Mouse (Mus musculus): ENCODE measurements around the gene Cuta. TPM values are rescaled to one million over a fixed set of nuclear protein-coding genes. Genes with fewer than 3 reads are reported as not detected.
A peak's percentile ranks its signal among the peaks of the same experiment; 100 is the strongest.
"Not testable (repeated sequence)": the region's sequence is repeated elsewhere in the genome, so short reads cannot be mapped to it uniquely, and the experiment has no call there.

Gene Cuta
- polyA plus RNA-seq, 1 experiment from 2014 or later = 138 TPM

- DNase-seq (ENCODE audit: low spot score) = no peak
- WGBS = 91% methylated on average over 15 of the region's 15 CpGs
- no peaks in the 10 kb centered on the region for H3K9me3 ChIP-seq (ENCODE audit: control insufficient read depth, low read length)
- H3K4me1 ChIP-seq (ENCODE audit: control insufficient read depth, insufficient read depth, low read length) = peaks cover 10% of the 10 kb centered on the region
- peaks cover 2% of the 10 kb centered on the region; the same call in 1 of the 2 replicates for H3K36me3 ChIP-seq (ENCODE audit: control insufficient read depth, insufficient read depth, low read length)
- ATAC-seq (ENCODE audit: insufficient read depth, low FRiP score, low TSS enrichment) = no peak
- H3K27me3 ChIP-seq (ENCODE audit: control insufficient read depth, insufficient read depth, low read length) = no peaks in the 10 kb centered on the region
- H3K4me2 ChIP-seq (ENCODE audit: low read depth) = no peak overlapping the region
- H3K9ac ChIP-seq (ENCODE audit: low read length) = no peak overlapping the region
- no peak overlapping the region for H3K4me3 ChIP-seq (ENCODE audit: low read depth, low read length)
- H3K27ac ChIP-seq (ENCODE audit: low read depth, low read length) = no peak overlapping the region
Measured at GRCm38 (mm10) chr17:26936921-26937695, 2.3 kb downstream of the Cuta start.

GRCm38 (mm10) chr17:26936453-26936852 lies 2.9 kb downstream of the Cuta start:
- H3K9me3 ChIP-seq (ENCODE audit: control insufficient read depth, low read length) = no peaks in the 10 kb centered on the region
- WGBS = 84% methylated on average over 12 of the region's 12 CpGs
- no peaks in the 10 kb centered on the region for H3K27me3 ChIP-seq (ENCODE audit: control insufficient read depth, insufficient read depth, low read length)
- H3K27ac ChIP-seq (ENCODE audit: low read depth, low read length) = no peak overlapping the region
- no peak overlapping the region for H3K4me3 ChIP-seq (ENCODE audit: low read depth, low read length)
- peaks cover 10% of the 10 kb centered on the region for H3K4me1 ChIP-seq (ENCODE audit: control insufficient read depth, insufficient read depth, low read length)
- DNase-seq (ENCODE audit: low spot score) (no peak), ATAC-seq (ENCODE audit: insufficient read depth, low FRiP score, low TSS enrichment) (no peak)
- H3K9ac ChIP-seq (ENCODE audit: low read length) = no peak overlapping the region
- peaks cover 2% of the 10 kb centered on the region; the same call in 1 of the 2 replicates for H3K36me3 ChIP-seq (ENCODE audit: control insufficient read depth, insufficient read depth, low read length)
- no peak overlapping the region for H3K4me2 ChIP-seq (ENCODE audit: low read depth)

- DNase-seq (ENCODE audit: low spot score) (no peak), ATAC-seq (ENCODE audit: insufficient read depth, low FRiP score, low TSS enrichment) (no peak)
- no peak overlapping the region for H3K27ac ChIP-seq (ENCODE audit: low read depth, low read length)
- H3K4me3 ChIP-seq (ENCODE audit: low read depth, low read length) = no peak overlapping the region
- no peak overlapping the region for H3K9ac ChIP-seq (ENCODE audit: low read length)
- no peaks in the 10 kb centered on the region for H3K27me3 ChIP-seq (ENCODE audit: control insufficient read depth, insufficient read depth, low read length)
- WGBS = 90% methylated on average over 9 of the region's 9 CpGs
- peaks cover 10% of the 10 kb centered on the region for H3K4me1 ChIP-seq (ENCODE audit: control insufficient read depth, insufficient read depth, low read length)
- no peaks in the 10 kb centered on the region for H3K9me3 ChIP-seq (ENCODE audit: control insufficient read depth, low read length)
- H3K4me2 ChIP-seq (ENCODE audit: low read depth) = no peak overlapping the region
- peaks cover 2% of the 10 kb centered on the region; the same call in 1 of the 2 replicates for H3K36me3 ChIP-seq (ENCODE audit: control insufficient read depth, insufficient read depth, low read length)
Measured at GRCm38 (mm10) chr17:26935027-26935426, 4.3 kb downstream of the Cuta start.

GRCm38 (mm10) chr17:26933885-26934827 lies 5.2 kb downstream of the Cuta start:
- Histone ChIP-seq H3K36me3 (ENCODE audit: control insufficient read depth, insufficient read depth, low read length) (peaks cover 2% of the 10 kb centered on the region), H3K9me3 (ENCODE audit: control insufficient read depth, low read length) (no peaks in the 10 kb centered on the region), H3K4me2 (ENCODE audit: low read depth) (peak overlapping the region; percentile 8), H3K9ac (ENCODE audit: low read length) (peak overlapping the region; percentile 66; the same call in 1 of the 2 replicates), H3K27me3 (ENCODE audit: control insufficient read depth, insufficient read depth, low read length) (no peaks in the 10 kb centered on the region), H3K4me1 (ENCODE audit: control insufficient read depth, insufficient read depth, low read length) (peaks cover 10% of the 10 kb centered on the region), H3K27ac (ENCODE audit: low read depth, low read length) (no peak overlapping the region), H3K4me3 (ENCODE audit: low read depth, low read length) (peak overlapping the region; percentile 59)
- DNase-seq (ENCODE audit: low spot score) (no peak), ATAC-seq (ENCODE audit: insufficient read depth, low FRiP score, low TSS enrichment) (no peak)
- 82% methylated on average over 16 of the region's 16 CpGs for WGBS

- DNase-seq (ENCODE audit: low spot score) = no peak
- H3K27ac ChIP-seq (ENCODE audit: low read depth, low read length) = peak overlapping the region; percentile 49; the same call in 1 of the 2 replicates
- peak; percentile 39; the same call in 1 of the 2 replicates for ATAC-seq (ENCODE audit: insufficient read depth, low FRiP score, low TSS enrichment)
- no peaks in the 10 kb centered on the region for H3K27me3 ChIP-seq (ENCODE audit: control insufficient read depth, insufficient read depth, low read length)
- H3K36me3 ChIP-seq (ENCODE audit: control insufficient read depth, insufficient read depth, low read length) = peaks cover 5% of the 10 kb centered on the region
- H3K4me2 ChIP-seq (ENCODE audit: low read depth) = peak overlapping the region; percentile 88
- H3K4me3 ChIP-seq (ENCODE audit: low read depth, low read length) = peak overlapping the region; percentile 59
- peak overlapping the region; percentile 66 for H3K9ac ChIP-seq (ENCODE audit: low read length)
- H3K4me1 ChIP-seq (ENCODE audit: control insufficient read depth, insufficient read depth, low read length) = peaks cover 10% of the 10 kb centered on the region
- H3K9me3 ChIP-seq (ENCODE audit: control insufficient read depth, low read length) = no peaks in the 10 kb centered on the region
- 12% methylated on average over 13 of the region's 13 CpGs for WGBS
Measured at GRCm38 (mm10) chr17:26933419-26933818, 6.0 kb downstream of the Cuta start.

GRCm38 (mm10) chr17:26932839-26933398 lies 6.5 kb downstream of the Cuta start, which contains the start of gene Phf1:
TSS of gene Phf1 (plus strand) at chr17:26933052.
- peaks cover 5% of the 10 kb centered on the region; the same call in 1 of the 2 replicates for H3K4me1 ChIP-seq (ENCODE audit: control insufficient read depth, insufficient read depth, low read length)
- peak within 1 kb of the TSS; percentile 88 for H3K4me2 ChIP-seq (ENCODE audit: low read depth)
- ATAC-seq (ENCODE audit: insufficient read depth, low FRiP score, low TSS enrichment) (peak; percentile 70), DNase-seq (ENCODE audit: low spot score) (peak; percentile 93)
- H3K27ac ChIP-seq (ENCODE audit: low read depth, low read length) = peak within 1 kb of the TSS; percentile 49; the same call in 1 of the 2 replicates
- peak within 1 kb of the TSS; percentile 66 for H3K9ac ChIP-seq (ENCODE audit: low read length)
- under 1% methylated on average over 36 of the region's 43 CpGs for WGBS
- no peaks in the 10 kb centered on the region for H3K9me3 ChIP-seq (ENCODE audit: control insufficient read depth, low read length)
- peak within 1 kb of the TSS; percentile 59 for H3K4me3 ChIP-seq (ENCODE audit: low read depth, low read length)
- no peaks in the 10 kb centered on the region for H3K27me3 ChIP-seq (ENCODE audit: control insufficient read depth, insufficient read depth, low read length)
- peaks cover 5% of the 10 kb centered on the region for H3K36me3 ChIP-seq (ENCODE audit: control insufficient read depth, insufficient read depth, low read length)

GRCm38 (mm10) chr17:26931795-26932194 lies 7.6 kb downstream of the Cuta start:
- not testable (repeated sequence) for H3K4me2 ChIP-seq (ENCODE audit: low read depth); H3K27me3 ChIP-seq (ENCODE audit: control insufficient read depth, insufficient read depth, low read length); H3K9ac ChIP-seq (ENCODE audit: low read length); H3K4me3 ChIP-seq (ENCODE audit: low read depth, low read length); H3K27ac ChIP-seq (ENCODE audit: low read depth, low read length); H3K9me3 ChIP-seq (ENCODE audit: control insufficient read depth, low read length); H3K36me3 ChIP-seq (ENCODE audit: control insufficient read depth, insufficient read depth, low read length); H3K4me1 ChIP-seq (ENCODE audit: control insufficient read depth, insufficient read depth, low read length)
- ATAC-seq (ENCODE audit: insufficient read depth, low FRiP score, low TSS enrichment) (peak; percentile 40; the same call in 1 of the 2 replicates), DNase-seq (ENCODE audit: low spot score) (peak; percentile 53)
- WGBS = 70% methylated on average over 7 of the region's 7 CpGs

- ATAC-seq (ENCODE audit: insufficient read depth, low FRiP score, low TSS enrichment); H3K9me3 ChIP-seq (ENCODE audit: control insufficient read depth, low read length); H3K27me3 ChIP-seq (ENCODE audit: control insufficient read depth, insufficient read depth, low read length); DNase-seq (ENCODE audit: low spot score); H3K4me1 ChIP-seq (ENCODE audit: control insufficient read depth, insufficient read depth, low read length); H3K4me2 ChIP-seq (ENCODE audit: low read depth); H3K4me3 ChIP-seq (ENCODE audit: low read depth, low read length); H3K36me3 ChIP-seq (ENCODE audit: control insufficient read depth, insufficient read depth, low read length); H3K9ac ChIP-seq (ENCODE audit: low read length); H3K27ac ChIP-seq (ENCODE audit: low read depth, low read length): not testable (repeated sequence)
- 96% methylated on average over 9 of the region's 9 CpGs for WGBS
Measured at GRCm38 (mm10) chr17:26925414-26925813, 14.0 kb downstream of the Cuta start.

Data from neural tube, embryonic 11.5 days (tissue).